Mouse (Mus musculus): ENCODE data around the gene Srgap2. TPM values are rescaled to one million over a fixed set of nuclear protein-coding genes. Genes with fewer than 3 reads are reported as not detected.

Gene Srgap2
- total RNA-seq, 4 experiments from 2014 or later = 18.0 to 24.2 (median 20.2) TPM

GRCm38 (mm10) chr1:131246433-131247395 lies 280.4 kb downstream of the Srgap2 start:
- peak; percentile 46 for DNase-seq (ENCODE audit: low spot score)

DNA sequence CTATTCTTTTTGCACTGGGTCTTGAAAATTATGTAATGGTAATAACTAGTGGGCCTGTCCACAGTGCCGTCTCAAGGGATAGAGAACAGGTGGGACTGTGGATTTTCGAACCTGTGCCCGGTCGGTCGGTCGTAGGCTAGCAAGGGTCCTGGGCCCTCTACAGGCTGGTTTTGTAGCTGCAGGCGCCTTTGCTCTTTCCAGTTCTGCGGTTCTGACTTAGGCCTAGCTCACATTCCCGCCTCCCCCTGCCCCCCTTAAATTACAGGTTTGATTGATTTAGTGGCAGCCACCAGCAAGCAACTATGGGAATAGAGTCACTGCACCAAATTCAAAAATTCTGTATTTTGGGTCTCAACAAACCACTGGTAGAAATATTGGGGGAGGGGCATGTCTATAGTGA lies 281.2 kb downstream of the Srgap2 start:
- DNase-seq (ENCODE audit: low spot score) = no peak

DNA sequence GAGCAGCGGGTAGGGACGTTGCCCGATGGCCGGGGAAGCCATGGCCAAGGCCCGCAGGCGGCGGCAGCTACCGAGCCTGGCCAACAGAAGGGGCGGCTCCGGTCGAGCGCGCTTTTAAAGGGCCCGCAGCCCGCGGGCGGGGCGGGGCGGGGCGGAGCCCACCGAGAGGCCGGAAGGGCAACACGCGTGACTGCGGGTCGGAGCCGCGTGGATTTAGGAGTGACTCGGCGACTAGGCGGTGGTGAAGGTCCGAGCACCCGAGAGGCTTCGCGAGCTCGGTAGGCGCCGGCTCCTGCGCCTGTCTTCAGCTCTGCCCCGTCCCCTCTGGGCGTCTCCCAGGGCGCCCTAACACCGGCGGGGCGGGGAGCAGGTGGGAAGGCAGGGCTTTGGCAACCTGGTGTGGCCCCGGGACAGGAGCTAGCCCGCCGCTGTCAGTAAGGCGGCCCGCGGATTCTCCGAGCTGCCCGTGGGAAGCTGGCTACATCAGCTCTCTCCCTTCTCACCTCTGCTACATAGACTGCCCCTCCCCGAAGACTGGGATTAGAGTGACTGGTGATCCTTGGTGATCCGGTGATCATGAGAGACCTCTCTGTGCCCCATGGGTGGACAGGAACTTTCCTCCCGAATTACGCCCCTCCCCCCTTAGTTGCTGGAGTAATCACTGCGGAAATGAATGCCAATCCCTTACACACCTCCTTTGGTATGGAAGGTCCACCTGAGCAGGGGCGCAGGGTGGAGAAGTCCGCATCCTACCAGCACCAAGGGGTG lies 281.9 kb downstream of the Srgap2 start, which contains the start of gene Rassf5:
Gene Rassf5 (minus strand): TSS at position 170 of the 768 bp plus-strand sequence.
- DNase-seq (ENCODE audit: low spot score) = peak; percentile 58

GRCm38 (mm10) chr1:131244536-131245088 lies 282.5 kb downstream of the Srgap2 start:
- DNase-seq (ENCODE audit: low spot score) = no peak

DNA sequence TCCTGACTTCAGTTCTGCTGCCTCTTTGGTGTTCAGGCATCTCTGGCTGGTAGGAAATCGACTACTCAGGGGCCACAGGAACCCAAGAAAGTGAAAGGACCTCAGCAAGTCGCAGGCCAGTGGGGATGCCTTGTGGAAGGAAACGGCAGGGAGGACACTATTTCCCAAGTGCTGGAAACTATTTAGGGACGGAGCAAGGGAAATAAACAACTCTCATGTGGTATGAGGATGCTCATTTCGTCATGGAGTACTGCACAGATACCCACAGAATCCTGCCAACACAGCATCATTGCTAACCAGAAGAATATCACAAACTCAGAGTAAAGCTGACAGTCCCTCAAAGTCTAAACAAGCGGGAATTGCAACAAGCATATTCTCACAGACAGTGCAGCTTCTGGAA lies 284.2 kb downstream of the Srgap2 start:
- DNase-seq (ENCODE audit: low spot score) = no peak

- no peak for DNase-seq (ENCODE audit: low spot score)
Observed at GRCm38 (mm10) chr1:131239576-131240193, 287.5 kb downstream of the Srgap2 start.

- DNase-seq (ENCODE audit: low spot score) = peak; percentile 78
Observed at GRCm38 (mm10) chr1:131238931-131239381, 288.2 kb downstream of the Srgap2 start.

DNA sequence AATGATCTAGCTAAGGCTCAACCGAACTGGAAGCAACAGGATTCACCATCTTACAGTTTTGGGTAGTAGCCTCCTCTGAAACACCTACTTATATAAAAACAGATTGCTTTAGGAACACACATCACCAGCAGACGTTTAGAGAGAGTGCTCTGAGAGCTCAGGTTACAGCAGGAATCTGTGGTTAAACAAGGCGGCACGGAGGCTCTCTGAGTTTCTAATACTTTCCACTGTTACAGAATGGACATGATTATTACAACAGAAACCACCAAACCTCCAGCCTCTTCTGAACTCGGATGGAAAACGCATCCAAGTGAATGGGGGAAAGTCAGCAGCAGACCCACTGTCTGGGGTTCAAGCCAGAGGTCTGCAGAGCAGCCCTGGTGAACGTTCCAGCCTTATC lies 291.1 kb downstream of the Srgap2 start:
- no peak for DNase-seq (ENCODE audit: low spot score)

Small RNAs within 50 kb of the gene (microRNA-seq; reads per million reads assigned to microRNA genes)
- not detected for gene Gm24273

Other genes starting within 250 kb of the Srgap2 start
- gene Ikbke, start 247.7 kb downstream of the Srgap2 start, total RNA-seq (2022) = 1 to 10 TPM in 3 of 4 experiments, under 1 TPM in 1; 0.95 to 1.4 (median 1.1) TPM
- 1 to 10 TPM in 1 of 4 experiments, under 1 TPM in 3; 0.65 to 1.1 (median 0.76) TPM for gene Fam72a, start 551 bp upstream of the Srgap2 start, total RNA-seq (2022)
- gene Avpr1b, start 71.9 kb upstream of the Srgap2 start, total RNA-seq (2022) = not detected
- gene Ctse, start 111.0 kb upstream of the Srgap2 start, total RNA-seq (2022) = 1 to 10 TPM in 1 of 4 experiments, under 1 TPM in 3; 0.27 to 1.3 (median 0.80) TPM
- gene Rab7b, start 161.3 kb upstream of the Srgap2 start, total RNA-seq (2022) = 1 to 10 TPM; 2.3 to 3.8 (median 3.2) TPM
- under 1 TPM in 3 of 4 experiments, not detected in 1; 0.06 to 0.16 (median 0.09) TPM for gene Slc26a9, start 216.7 kb upstream of the Srgap2 start, total RNA-seq (2022)

Data from heart, adult 8-10 months (tissue).